Mouse (Mus musculus): Measurements from ENCODE around the gene Qpctl. TPM values are rescaled to one million over a fixed set of nuclear protein-coding genes. Genes with fewer than 3 reads are reported as not detected.
"Not testable (repeated sequence)": the region's sequence is repeated elsewhere in the genome, so short reads cannot be mapped to it uniquely, and the experiment has no call there.

The Qpctl gene
- polyA plus RNA-seq, 1 experiment from 2014 or later = 14.4 TPM

GRCm38 (mm10) chr7:19162928-19163327, 13.8 kb upstream of the Qpctl start:
- Histone ChIP-seq H3K36me3 (no peaks in the 10 kb centered on the region), H3K4me1 (peaks cover 43% of the 10 kb centered on the region), H3K9me3 (replicated peaks) (no peaks in the 10 kb centered on the region), H3K4me2 (no peak overlapping the region), H3K9ac (no peak overlapping the region), H3K27ac (no peak overlapping the region), H3K4me3 (replicated peaks) (no peak overlapping the region), H3K27me3 (peaks cover 62% of the 10 kb centered on the region)
- WGBS = 77% methylated on average over 7 of the region's 7 CpGs
- ATAC-seq (replicated peaks; ENCODE audit: low FRiP score) = no peak

DNA sequence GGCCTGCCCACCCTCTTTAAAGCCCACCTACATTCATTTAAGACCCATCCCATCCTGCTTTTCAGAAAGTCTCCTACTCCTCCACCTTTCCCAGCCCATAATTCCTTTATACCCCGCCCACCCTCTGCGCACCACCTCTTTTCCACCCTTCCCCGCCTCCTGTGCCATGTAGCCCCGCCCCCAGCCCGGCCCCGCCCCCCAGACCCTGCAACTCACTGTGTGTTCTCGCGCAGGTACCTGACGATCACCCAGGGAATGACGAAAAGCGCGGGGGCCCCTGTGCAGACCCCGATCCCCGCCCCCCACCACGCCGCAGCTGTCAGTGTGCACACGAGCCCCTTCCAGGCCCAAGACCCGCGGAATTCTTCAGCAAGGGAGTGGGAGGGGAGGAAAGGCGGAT, 11.0 kb upstream of the Qpctl start:
- WGBS = 3% methylated on average over 20 of the region's 20 CpGs
- Histone ChIP-seq H3K4me3 (replicated peaks) (peak overlapping the region; percentile 46), H3K27me3 (peaks cover 53% of the 10 kb centered on the region), H3K36me3 (no peaks in the 10 kb centered on the region), H3K9ac (peak overlapping the region; percentile 56), H3K4me2 (peak overlapping the region; percentile 85), H3K4me1 (peaks cover 58% of the 10 kb centered on the region), H3K27ac (no peak overlapping the region), H3K9me3 (replicated peaks) (no peaks in the 10 kb centered on the region)
- ATAC-seq (replicated peaks; ENCODE audit: low FRiP score) = peak; percentile 50

- H3K4me2 ChIP-seq = peak overlapping the region; percentile 85
- 13% methylated on average over 18 of the region's 18 CpGs for WGBS
- H3K9ac ChIP-seq = peak overlapping the region; percentile 56; the same call in 1 of the 2 replicates
- H3K4me3 ChIP-seq (replicated peaks) = peak overlapping the region; percentile 46
- no peak for ATAC-seq (replicated peaks; ENCODE audit: low FRiP score)
- H3K27ac ChIP-seq = no peak overlapping the region
- H3K9me3 ChIP-seq (replicated peaks) = no peaks in the 10 kb centered on the region
- H3K36me3 ChIP-seq = no peaks in the 10 kb centered on the region
- H3K4me1 ChIP-seq = peaks cover 51% of the 10 kb centered on the region
- H3K27me3 ChIP-seq = peaks cover 46% of the 10 kb centered on the region
These were observed 10.3 kb upstream of the Qpctl start for GRCm38 (mm10) chr7:19159411-19159810.

DNA sequence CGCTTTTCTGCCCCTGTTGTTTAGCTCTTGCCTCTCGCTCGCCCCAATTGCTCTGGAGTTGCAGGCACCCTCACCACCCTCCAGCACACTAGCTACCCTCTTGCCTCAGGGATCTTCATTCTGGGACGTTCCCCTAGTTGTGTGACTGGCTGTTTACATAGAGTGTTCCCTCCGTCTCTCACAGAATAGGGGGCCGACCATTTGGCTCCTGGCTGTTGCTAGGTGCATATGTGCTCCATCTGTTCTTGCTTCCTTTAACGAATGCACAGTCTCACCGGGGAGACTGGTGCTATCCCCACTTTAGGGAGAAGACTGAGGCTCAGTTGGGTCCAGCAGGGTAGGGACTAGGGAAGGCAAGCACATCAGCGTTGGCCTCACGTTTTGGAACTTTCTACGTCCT, 9.5 kb upstream of the Qpctl start:
- no peak for ATAC-seq (replicated peaks; ENCODE audit: low FRiP score)
- no peaks in the 10 kb centered on the region for H3K9me3 ChIP-seq (replicated peaks)
- H3K27ac ChIP-seq = no peak overlapping the region
- no peak overlapping the region for H3K9ac ChIP-seq
- peaks cover 6% of the 10 kb centered on the region for H3K36me3 ChIP-seq
- H3K4me3 ChIP-seq (replicated peaks) = no peak overlapping the region
- peaks cover 38% of the 10 kb centered on the region for H3K27me3 ChIP-seq
- peaks cover 43% of the 10 kb centered on the region for H3K4me1 ChIP-seq
- WGBS = 41% methylated on average over 11 of the region's 11 CpGs
- no peak overlapping the region for H3K4me2 ChIP-seq

DNA sequence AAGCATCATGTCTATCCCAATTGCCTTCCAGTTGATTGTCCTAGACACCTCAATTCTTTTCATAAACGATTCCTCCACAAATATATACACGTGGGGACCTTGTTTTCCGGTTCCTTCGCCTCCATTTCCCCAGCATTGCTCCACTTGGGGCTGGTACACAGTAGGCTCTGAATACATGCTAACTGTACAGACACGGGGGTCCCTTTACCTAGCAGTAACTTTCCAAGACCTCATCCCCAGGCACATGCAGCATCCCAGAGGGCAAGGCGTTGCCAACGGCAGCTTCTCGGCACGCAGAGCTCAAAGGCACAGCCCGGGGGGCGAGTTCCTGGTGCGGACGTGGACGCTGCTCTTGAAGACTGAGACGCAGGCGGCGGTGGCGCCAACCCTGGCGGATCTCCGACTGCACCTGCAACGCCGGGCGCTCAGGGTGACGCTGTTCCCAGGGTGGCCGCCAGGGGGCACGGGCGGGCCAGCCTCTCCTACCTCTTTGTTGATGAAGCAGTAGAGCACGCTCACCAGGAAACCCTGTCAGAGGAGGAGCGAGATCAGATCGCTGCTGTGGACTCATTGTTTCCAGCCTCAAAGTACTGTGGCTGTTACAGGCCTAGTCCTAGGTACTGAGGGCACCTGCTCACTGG, 8.2 kb upstream of the Qpctl start:
- peak overlapping the region; percentile 51 for H3K4me2 ChIP-seq
- 6% methylated on average over 30 of the region's 30 CpGs for WGBS
- H3K9ac ChIP-seq = no peak overlapping the region
- peaks cover 19% of the 10 kb centered on the region for H3K36me3 ChIP-seq
- no peaks in the 10 kb centered on the region for H3K9me3 ChIP-seq (replicated peaks)
- H3K27ac ChIP-seq = peak overlapping the region; percentile 48; the same call in 1 of the 2 replicates
- H3K4me3 ChIP-seq (replicated peaks) = peak overlapping the region; percentile 11; the same call in 1 of the 2 replicates
- ATAC-seq (replicated peaks; ENCODE audit: low FRiP score) = peak; percentile 50; the same call in 1 of the 2 replicates
- H3K4me1 ChIP-seq = peaks cover 40% of the 10 kb centered on the region
- H3K27me3 ChIP-seq = peaks cover 29% of the 10 kb centered on the region

DNA sequence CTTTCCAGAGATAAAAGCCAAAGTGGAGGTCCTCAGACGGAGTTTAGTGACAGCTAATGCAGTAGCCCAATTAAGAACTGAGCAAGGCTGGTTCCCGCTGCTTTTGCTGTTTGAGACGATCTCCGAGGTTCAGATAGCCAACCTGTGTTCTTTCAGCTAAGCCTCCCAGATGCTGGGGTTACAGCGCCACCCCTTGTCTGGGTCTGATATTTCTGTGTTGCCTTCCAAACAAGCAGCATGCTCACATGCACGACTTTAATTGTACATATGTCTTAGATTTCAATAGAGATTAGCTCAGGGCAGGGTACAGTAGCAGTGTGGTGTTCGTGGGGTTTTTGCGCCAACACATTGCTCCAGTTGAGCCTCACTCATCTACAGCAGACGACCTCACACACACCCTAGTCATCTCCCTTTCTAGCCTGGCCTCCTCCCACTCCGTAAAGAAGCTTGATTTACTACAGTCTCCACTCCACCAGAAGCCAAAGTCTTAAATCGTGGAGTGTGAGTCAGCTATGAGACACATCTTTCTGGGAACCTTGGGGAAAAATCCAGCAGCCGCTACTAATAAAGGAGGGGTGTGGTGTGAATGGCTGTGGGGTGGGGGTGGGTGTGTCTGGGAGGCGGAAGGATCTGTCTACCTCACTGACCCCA, 6.9 kb upstream of the Qpctl start:
- Histone ChIP-seq H3K9me3 (replicated peaks) (no peaks in the 10 kb centered on the region), H3K27me3 (peaks cover 24% of the 10 kb centered on the region), H3K4me1 (peaks cover 44% of the 10 kb centered on the region), H3K36me3 (peaks cover 33% of the 10 kb centered on the region), H3K4me2 (no peak overlapping the region), H3K4me3 (replicated peaks) (no peak overlapping the region), H3K9ac (no peak overlapping the region), H3K27ac (peak overlapping the region; percentile 14; the same call in 1 of the 2 replicates)
- no peak for ATAC-seq (replicated peaks; ENCODE audit: low FRiP score)
- WGBS = 29% methylated on average over 13 of the region's 13 CpGs

GRCm38 (mm10) chr7:19154796-19155195, 5.7 kb upstream of the Qpctl start:
- Histone ChIP-seq H3K9ac (no peak overlapping the region), H3K27me3 (peaks cover 14% of the 10 kb centered on the region), H3K27ac (no peak overlapping the region), H3K9me3 (replicated peaks) (no peaks in the 10 kb centered on the region), H3K4me3 (replicated peaks) (no peak overlapping the region), H3K4me1 (peaks cover 43% of the 10 kb centered on the region), H3K4me2 (no peak overlapping the region), H3K36me3 (peaks cover 33% of the 10 kb centered on the region)
- ATAC-seq (replicated peaks; ENCODE audit: low FRiP score) = no peak
- WGBS = 78% methylated on average over 8 of the region's 8 CpGs

DNA sequence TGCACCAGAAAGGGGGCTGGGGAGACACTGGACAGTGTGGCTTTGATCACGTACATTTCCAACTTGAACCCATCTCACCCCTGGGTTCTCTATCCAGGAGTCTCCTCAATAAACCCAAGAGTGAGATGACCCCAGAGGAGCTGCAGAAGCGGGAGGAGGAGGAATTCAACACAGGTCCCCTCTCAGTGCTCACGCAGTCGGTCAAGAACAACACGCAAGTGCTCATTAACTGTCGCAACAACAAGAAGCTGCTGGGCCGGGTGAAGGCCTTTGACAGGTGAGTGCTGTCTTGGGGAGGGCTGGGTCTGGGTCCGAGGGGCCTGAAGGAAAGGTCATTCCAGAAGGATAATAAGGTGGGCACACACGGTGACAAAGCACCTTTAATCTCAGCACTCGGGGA, 2.0 kb upstream of the Qpctl start:
- H3K4me2 ChIP-seq = peak overlapping the region; percentile 91
- 86% methylated on average over 10 of the region's 10 CpGs for WGBS

GRCm38 (mm10) chr7:19149626-19150025, 535 bp upstream of the Qpctl start, which contains the start of gene Snrpd2:
Gene Snrpd2, plus strand, starts transcription at chr7:19149722.
- Histone ChIP-seq H3K4me2 (peak within 1 kb of the TSS; percentile 91), H3K27me3 (no peaks in the 10 kb centered on the region), H3K4me3 (replicated peaks) (peak within 1 kb of the TSS; percentile 67), H3K27ac (peak within 1 kb of the TSS; percentile 82), H3K4me1 (peaks cover 27% of the 10 kb centered on the region), H3K36me3 (peaks cover 48% of the 10 kb centered on the region), H3K9me3 (replicated peaks) (no peaks in the 10 kb centered on the region), H3K9ac (peak within 1 kb of the TSS; percentile 87)
- under 1% methylated on average over 24 of the region's 24 CpGs for WGBS
- peak; percentile 93 for ATAC-seq (replicated peaks; ENCODE audit: low FRiP score)

More for the DNA sequence above, 2.0 kb upstream of the Qpctl start:
- not testable (repeated sequence) for H3K27me3 ChIP-seq; ATAC-seq (replicated peaks; ENCODE audit: low FRiP score); H3K9ac ChIP-seq; H3K9me3 ChIP-seq (replicated peaks); H3K27ac ChIP-seq
- peak overlapping the region; percentile 67; the same call in 1 of the 2 replicates for H3K4me3 ChIP-seq (replicated peaks)
- H3K36me3 ChIP-seq = peaks cover 38% of the 10 kb centered on the region
- peaks cover 33% of the 10 kb centered on the region for H3K4me1 ChIP-seq

DNA sequence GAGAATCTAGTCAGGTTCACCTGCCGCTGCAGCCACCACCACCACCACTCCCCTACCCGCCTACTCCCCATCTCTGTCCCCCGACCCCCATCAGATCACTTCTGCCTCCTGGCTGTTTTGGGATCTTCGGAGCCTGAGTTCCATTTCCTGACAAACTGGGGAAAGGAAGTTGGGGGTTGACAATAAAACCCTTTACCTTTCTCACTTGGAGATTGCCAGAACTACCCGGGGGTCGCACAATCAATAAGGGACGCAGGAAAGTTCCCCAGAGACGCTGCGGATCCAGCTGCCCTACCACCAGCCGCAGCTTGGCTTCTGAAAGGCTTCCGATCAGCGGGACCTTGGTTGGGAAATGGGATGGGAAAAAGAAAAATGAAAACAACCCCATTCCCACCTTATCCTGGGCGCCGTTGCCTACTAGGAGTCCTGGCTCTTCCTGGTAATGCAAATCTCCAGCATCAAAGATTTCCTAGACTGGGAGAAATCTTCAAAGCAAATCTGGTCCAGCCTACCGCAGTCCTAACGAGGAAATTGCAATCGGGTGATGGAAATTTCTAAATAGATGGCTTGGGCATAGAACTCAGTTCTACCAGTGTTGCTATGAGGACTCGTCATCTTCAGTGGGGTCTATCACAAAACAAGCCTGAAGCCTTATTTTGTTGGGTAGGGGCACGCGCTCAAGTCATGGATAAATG, 764 bp downstream of the Qpctl start:
- peaks cover 27% of the 10 kb centered on the region for H3K4me1 ChIP-seq
- ATAC-seq (replicated peaks; ENCODE audit: low FRiP score) = no peak
- peak overlapping the region; percentile 91 for H3K4me2 ChIP-seq
- peak overlapping the region; percentile 67 for H3K4me3 ChIP-seq (replicated peaks)
- H3K27ac ChIP-seq = peak overlapping the region; percentile 81
- H3K36me3 ChIP-seq = peaks cover 39% of the 10 kb centered on the region
- H3K9ac ChIP-seq = peak overlapping the region; percentile 65
- H3K9me3 ChIP-seq (replicated peaks) = no peaks in the 10 kb centered on the region
- H3K27me3 ChIP-seq = no peaks in the 10 kb centered on the region
- 10% methylated on average over 20 of the region's 20 CpGs for WGBS

- Histone ChIP-seq H3K9ac (no peak overlapping the region), H3K36me3 (peaks cover 31% of the 10 kb centered on the region), H3K27me3 (no peaks in the 10 kb centered on the region), H3K4me3 (replicated peaks) (peak overlapping the region; percentile 67; the same call in 1 of the 2 replicates), H3K9me3 (replicated peaks) (no peaks in the 10 kb centered on the region), H3K4me1 (peaks cover 27% of the 10 kb centered on the region), H3K4me2 (peak overlapping the region; percentile 91), H3K27ac (no peak overlapping the region)
- no peak for ATAC-seq (replicated peaks; ENCODE audit: low FRiP score)
- 46% methylated on average over 6 of the region's 6 CpGs for WGBS
These were observed 1.5 kb downstream of the Qpctl start for GRCm38 (mm10) chr7:19147497-19148045.

- H3K36me3 ChIP-seq = peaks cover 23% of the 10 kb centered on the region
- H3K4me1 ChIP-seq = peaks cover 27% of the 10 kb centered on the region
- H3K27me3 ChIP-seq = no peaks in the 10 kb centered on the region
- no peaks in the 10 kb centered on the region for H3K9me3 ChIP-seq (replicated peaks)
- no peak overlapping the region for H3K9ac ChIP-seq
- H3K27ac ChIP-seq = no peak overlapping the region
- no peak for ATAC-seq (replicated peaks; ENCODE audit: low FRiP score)
- 85% methylated on average over 10 of the region's 10 CpGs for WGBS
- no peak overlapping the region for H3K4me2 ChIP-seq
- H3K4me3 ChIP-seq (replicated peaks) = no peak overlapping the region
These were observed 2.3 kb downstream of the Qpctl start for GRCm38 (mm10) chr7:19146793-19147192.
